25 mouse cellular contexts compared by ENCODE assay signal in genomic region chr15:100478351-100478750, GRCm38 (mm10). TPM values are rescaled to one million over a fixed set of nuclear protein-coding genes. Genes with fewer than 3 reads are reported as not detected.
DNase-seq lines count a peak whose midpoint lies in the region; ATAC-seq and TF ChIP-seq lines count a peak whose summit lies in the region.
"Had no signal": no experiment of that assay in that cellular context is flagged by ENCODE, and none has a peak within 500 bp of the region (broad histone marks: within the 10 kb centered on the region; RNA-seq: fewer than 3 reads in every experiment).

No protein-coding gene starts in this region.

- ATAC-seq in kidney, embryonic 15.5 days (replicated peaks; ENCODE audit: low FRiP score): no peak
- ATAC-seq in midbrain, embryonic 16.5 days: no peak
- no peak for ATAC-seq in midbrain, postnatal 0 days (ENCODE audit: low FRiP score)
- ATAC-seq: forebrain, embryonic 14.5 days had no signal

- no peak overlapping the region for H3K4me3 ChIP-seq in kidney, embryonic 15.5 days (replicated peaks)
- H3K4me3 ChIP-seq in midbrain, embryonic 16.5 days (ENCODE audit: low read depth, low read length): no peak overlapping the region
- no peak overlapping the region for H3K4me3 ChIP-seq in midbrain, postnatal 0 days (ENCODE audit: low read depth, low read length)
- H3K4me3 ChIP-seq: erythroblast, embryonic 14.5 days; forebrain, embryonic 10.5 days; gastrocnemius, adult 2 months; heart, embryonic 12.5 days; hindbrain, embryonic 10.5 days had no signal

- no peak overlapping the region for H3K9ac ChIP-seq in kidney, embryonic 15.5 days
- no peak overlapping the region for H3K9ac ChIP-seq in midbrain, embryonic 16.5 days (ENCODE audit: low read depth, low read length)
- H3K9ac ChIP-seq in midbrain, postnatal 0 days (replicated peaks; ENCODE audit: low read length, poor library complexity, severe bottlenecking): no peak overlapping the region
- H3K9ac ChIP-seq: heart, embryonic 12.5 days; hindbrain, embryonic 14.5 days had no signal

- H3K27ac ChIP-seq in kidney, embryonic 15.5 days: peak overlapping the region; percentile 51; the same call in 1 of the 2 replicates
- 0 out of 2 replicates have a peak overlapping the region, but pooled peaks have one; percentile 17 for H3K27ac ChIP-seq in midbrain, embryonic 16.5 days (ENCODE audit: low read length)
- H3K27ac ChIP-seq in midbrain, postnatal 0 days (ENCODE audit: low read depth, low read length): no peak overlapping the region
- H3K27ac ChIP-seq: forebrain, embryonic 10.5 days; gastrocnemius, adult 2 months; hindbrain, embryonic 10.5 days; hindbrain, embryonic 14.5 days had no signal

- 82% methylated on average over 10 of the region's 10 CpGs for WGBS in kidney, embryonic 15.5 days
- WGBS in midbrain, embryonic 16.5 days: 85% methylated on average over 10 of the region's 10 CpGs
- 86% methylated on average over 10 of the region's 10 CpGs for WGBS in midbrain, postnatal 0 days

- H3K4me1 ChIP-seq in kidney, embryonic 15.5 days: peaks cover 6% of the 10 kb centered on the region; the same call in 1 of the 2 replicates
- H3K4me1 ChIP-seq in midbrain, embryonic 16.5 days (ENCODE audit: control insufficient read depth, insufficient read depth, low read length): no peaks in the 10 kb centered on the region
- no peaks in the 10 kb centered on the region for H3K4me1 ChIP-seq in midbrain, postnatal 0 days (ENCODE audit: insufficient read depth, low read length)
- H3K4me1 ChIP-seq: forebrain, embryonic 10.5 days; heart, embryonic 12.5 days; hindbrain, embryonic 10.5 days had no signal

- DNase-seq in kidney, adult 18-20 months: no peak
- DNase-seq in midbrain, postnatal 0 days (ENCODE audit: low spot score): no peak
- DNase-seq in ES-CJ7 (ENCODE audit: low read depth, low spot score): peak; percentile 41
- DNase-seq in naive thymus-derived CD4-positive, alpha-beta T cell, adult 2 months (ENCODE audit: low read depth): peak; percentile 75
- no peak for DNase-seq in cerebellum, postnatal 25 days
- DNase-seq: adrenal gland, postnatal 10 days; cerebellum, adult 11 months; cerebellum, adult 8-10 months; cerebellum, postnatal 14 days; gastrocnemius, adult 2 months; gastrocnemius, postnatal 25 days had no signal

- no peak for TF ChIP-seq CTCF in midbrain, postnatal 0 days (IDR thresholded peaks at IDR 0.05)

- peaks cover 98% of the 10 kb centered on the region for H3K36me3 ChIP-seq in kidney, embryonic 15.5 days
- peaks cover 60% of the 10 kb centered on the region for H3K36me3 ChIP-seq in midbrain, embryonic 16.5 days (ENCODE audit: control insufficient read depth, insufficient read depth, low read length)
- peaks cover 76% of the 10 kb centered on the region for H3K36me3 ChIP-seq in midbrain, postnatal 0 days (ENCODE audit: insufficient read depth, low read length)

- H3K9me3 ChIP-seq in kidney, embryonic 15.5 days (replicated peaks): no peaks in the 10 kb centered on the region
- no peaks in the 10 kb centered on the region for H3K9me3 ChIP-seq in midbrain, embryonic 16.5 days (replicated peaks; ENCODE audit: control insufficient read depth, low read length, poor library complexity, severe bottlenecking)
- no peaks in the 10 kb centered on the region for H3K9me3 ChIP-seq in midbrain, postnatal 0 days (ENCODE audit: low read length)
- H3K9me3 ChIP-seq: forebrain, embryonic 10.5 days; heart, embryonic 12.5 days; hindbrain, embryonic 10.5 days had no signal

- no peaks in the 10 kb centered on the region for H3K27me3 ChIP-seq in kidney, embryonic 15.5 days
- no peaks in the 10 kb centered on the region for H3K27me3 ChIP-seq in midbrain, embryonic 16.5 days (ENCODE audit: control insufficient read depth, insufficient read depth, low read depth, low read length)
- H3K27me3 ChIP-seq in midbrain, postnatal 0 days (ENCODE audit: insufficient read depth, low read length): no peaks in the 10 kb centered on the region
- H3K27me3 ChIP-seq: heart, embryonic 12.5 days had no signal

- no peak overlapping the region for H3K4me2 ChIP-seq in kidney, embryonic 15.5 days
- H3K4me2 ChIP-seq in midbrain, embryonic 16.5 days (ENCODE audit: low read length): no peak overlapping the region
- H3K4me2 ChIP-seq in midbrain, postnatal 0 days (ENCODE audit: low read depth, low read length, poor library complexity, severe bottlenecking): no peak overlapping the region
- H3K4me2 ChIP-seq: heart, embryonic 12.5 days; hindbrain, embryonic 14.5 days had no signal

RNA-seq across cellular contexts. Expression of gene Letmd1, which starts 9.5 kb away (rescaled TPM):
- polyA plus RNA-seq in kidney, embryonic 15.5 days (2015; fragmentation: Nextera tagmentation; extraction: Ambion mirVana): 27.5 and 27.8 TPM in 2 replicates
- polyA plus RNA-seq in midbrain, embryonic 16.5 days (2015; fragmentation: Nextera tagmentation; extraction: Ambion mirVana): 57.4 and 57.5 TPM in 2 replicates
- total RNA-seq in midbrain, postnatal 0 days (2014; rRNA removed): 80.9 and 86.0 TPM in 2 replicates
- 53.0 and 55.0 TPM in 2 replicates for polyA plus RNA-seq in midbrain, postnatal 0 days (2015; fragmentation: Nextera tagmentation; extraction: Ambion mirVana)

RNA-seq across cellular contexts. Expression of gene Csrnp2, which starts 16.9 kb away (rescaled TPM):
- polyA plus RNA-seq in kidney, embryonic 15.5 days (2015; fragmentation: Nextera tagmentation; extraction: Ambion mirVana): 16.0 and 16.9 TPM in 2 replicates
- 48.1 and 51.3 TPM in 2 replicates for polyA plus RNA-seq in midbrain, embryonic 16.5 days (2015; fragmentation: Nextera tagmentation; extraction: Ambion mirVana)
- 61.5 and 66.3 TPM in 2 replicates for total RNA-seq in midbrain, postnatal 0 days (2014; rRNA removed)
- polyA plus RNA-seq in midbrain, postnatal 0 days (2015; fragmentation: Nextera tagmentation; extraction: Ambion mirVana): 35.8 and 37.0 TPM in 2 replicates

RNA-seq across cellular contexts. Expression of gene Slc11a2, which starts 53.5 kb away (rescaled TPM):
- polyA plus RNA-seq in kidney, embryonic 15.5 days (2015; fragmentation: Nextera tagmentation; extraction: Ambion mirVana): 26.8 and 28.2 TPM in 2 replicates
- 23.7 and 24.8 TPM in 2 replicates for polyA plus RNA-seq in midbrain, embryonic 16.5 days (2015; fragmentation: Nextera tagmentation; extraction: Ambion mirVana)
- total RNA-seq in midbrain, postnatal 0 days (2014; rRNA removed): 29.5 and 34.4 TPM in 2 replicates
- 17.0 and 23.6 TPM in 2 replicates for polyA plus RNA-seq in midbrain, postnatal 0 days (2015; fragmentation: Nextera tagmentation; extraction: Ambion mirVana)

RNA-seq across cellular contexts. Expression of gene Gm5475, which starts 56.4 kb away (rescaled TPM):
- 0.15 and 0.25 TPM in 2 replicates for polyA plus RNA-seq in kidney, embryonic 15.5 days (2015; fragmentation: Nextera tagmentation; extraction: Ambion mirVana)
- 0.10 TPM in 2 replicates for polyA plus RNA-seq in midbrain, embryonic 16.5 days (2015; fragmentation: Nextera tagmentation; extraction: Ambion mirVana)
- total RNA-seq in midbrain, postnatal 0 days (2014; rRNA removed): not detected in 2 replicates
- polyA plus RNA-seq in midbrain, postnatal 0 days (2015; fragmentation: Nextera tagmentation; extraction: Ambion mirVana): 0.15 and 0.17 TPM in 2 replicates
- total RNA-seq: ES-E14; gastrocnemius, adult 2 months; gastrocnemius, postnatal 25 days; granulocyte monocyte progenitor cell, adult 5-6 weeks; heart, adult 8-10 months; heart, postnatal 25 days had no signal
- polyA plus RNA-seq: embryonic facial prominence, embryonic 14.5 days; erythroblast, embryonic 14.5 days; forebrain, embryonic 14.5 days; heart, embryonic 12.5 days; heart, embryonic 16.5 days; hindbrain, embryonic 10.5 days had no signal

Comparison
In these comparisons a context has a peak if more than half of its experiments do, and no peak if none do; other contexts are left out.
1. DNase-seq: peak in ES-CJ7 (single experiment) and naive thymus-derived CD4-positive, alpha-beta T cell, adult 2 months (single experiment); none in kidney, adult 18-20 months (single experiment), midbrain, postnatal 0 days (single experiment) and cerebellum, postnatal 25 days (0 of 2).